Mouse (Mus musculus): ENCODE results near the gene Rmnd5b.
"Not testable (repeated sequence)": the region's sequence is repeated elsewhere in the genome, so short reads cannot be mapped to it uniquely, and the experiment has no call there.

The Rmnd5b gene

DNA sequence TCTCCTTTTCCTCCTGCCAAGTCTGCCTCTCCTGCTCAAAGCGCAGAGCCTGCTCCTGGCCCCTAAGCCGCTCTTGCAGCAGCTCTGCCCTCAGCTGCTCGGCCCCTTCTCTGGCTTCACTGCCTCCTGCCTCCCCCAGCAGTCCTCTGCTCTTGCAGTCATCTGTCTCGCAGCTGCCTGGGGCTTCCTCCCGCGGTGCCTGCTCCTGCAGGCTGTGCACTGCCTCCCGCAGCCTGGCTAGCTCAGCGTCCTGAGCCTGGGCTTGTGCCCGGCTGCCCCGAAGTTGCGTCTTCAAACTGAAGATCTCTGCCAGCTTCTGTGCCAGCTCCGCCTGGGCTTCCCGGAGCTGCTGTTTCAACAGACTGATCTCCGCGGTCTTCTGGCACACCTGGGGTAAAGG lies 8.1 kb upstream of the Rmnd5b start:
- DNase-seq (ENCODE audit: low read depth, low spot score) = no peak
- H3K36me3 ChIP-seq (ENCODE audit: control insufficient read depth, insufficient read depth, low read length, poor library complexity, severe bottlenecking) = no peaks in the 10 kb centered on the region; the same call in 1 of the 2 replicates

DNA sequence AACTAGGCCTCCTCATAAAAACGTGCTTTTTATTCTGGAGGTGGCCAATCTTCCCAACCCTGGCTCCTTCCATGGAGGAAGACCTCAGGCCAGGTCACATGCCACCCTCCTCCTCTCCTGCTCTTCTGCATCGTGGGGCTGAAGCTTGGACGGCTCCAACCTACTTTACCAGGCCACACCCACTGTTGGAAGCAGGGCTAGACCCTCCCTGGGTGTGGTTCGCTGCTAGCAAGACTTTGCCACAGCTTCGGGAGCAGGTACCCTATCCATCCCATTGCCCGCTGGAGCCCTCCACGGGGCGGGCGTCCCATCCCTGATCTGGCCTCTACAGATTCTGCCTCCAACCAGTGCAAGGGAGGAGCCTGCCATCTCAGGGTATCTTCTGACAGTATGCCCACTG lies 7.5 kb upstream of the Rmnd5b start:
- DNase-seq (ENCODE audit: low read depth, low spot score) = no peak
- Histone ChIP-seq H3K27me3 (ENCODE audit: control insufficient read depth, insufficient read depth, low read length, poor library complexity, severe bottlenecking) (no peaks in the 10 kb centered on the region), H3K36me3 (ENCODE audit: control insufficient read depth, insufficient read depth, low read length, poor library complexity, severe bottlenecking) (no peaks in the 10 kb centered on the region; the same call in 1 of the 2 replicates)

More for the DNA sequence above, 8.1 kb upstream of the Rmnd5b start:
- no peaks in the 10 kb centered on the region for H3K27me3 ChIP-seq (ENCODE audit: control insufficient read depth, insufficient read depth, low read length, poor library complexity, severe bottlenecking)

DNA sequence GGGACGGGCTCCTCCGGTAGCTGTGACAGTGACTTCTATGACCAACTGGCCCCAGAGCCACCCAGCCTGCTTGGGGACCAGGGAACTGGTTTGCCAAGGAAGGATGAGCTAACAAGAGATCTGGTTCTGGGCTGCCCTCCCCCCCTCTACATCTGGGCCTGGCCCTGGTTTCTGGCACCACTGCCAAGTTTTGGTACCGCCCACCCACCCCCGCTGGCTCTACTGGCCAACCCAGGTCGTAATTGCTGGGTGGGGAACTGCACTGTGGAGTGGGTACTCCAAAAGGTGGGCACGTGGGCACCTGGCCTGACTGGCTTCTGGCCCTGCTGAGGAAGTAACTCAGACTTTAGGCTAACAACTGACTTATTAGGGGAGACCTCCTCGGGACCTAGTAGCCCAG lies 5.1 kb upstream of the Rmnd5b start:
- DNase-seq (ENCODE audit: low read depth, low spot score) = no peak
- H3K27me3 ChIP-seq (ENCODE audit: control insufficient read depth, insufficient read depth, low read length, poor library complexity, severe bottlenecking) = no peaks in the 10 kb centered on the region

DNA sequence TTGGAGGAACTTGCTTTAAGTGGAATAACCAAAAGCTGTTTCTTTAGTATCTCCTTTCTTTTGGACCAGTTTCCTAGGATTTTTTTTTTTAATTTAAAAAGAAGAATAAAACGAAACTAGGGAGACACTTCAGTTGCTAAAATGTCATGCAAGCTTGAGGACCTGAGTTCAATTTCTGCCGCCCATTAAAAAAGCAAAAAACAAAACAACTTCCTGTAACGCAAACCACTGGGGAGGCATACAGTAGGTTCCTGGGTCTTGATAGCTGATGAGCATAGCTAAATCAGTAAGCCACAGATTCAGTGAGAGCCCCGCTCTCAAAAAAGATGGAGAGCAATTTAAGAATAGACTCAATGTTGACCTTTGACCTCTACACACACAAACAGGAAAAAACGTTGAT lies 2.8 kb upstream of the Rmnd5b start:
- DNase-seq (ENCODE audit: low read depth, low spot score) = no peak

More for the DNA sequence above, 5.1 kb upstream of the Rmnd5b start:
- H3K36me3 ChIP-seq (ENCODE audit: control insufficient read depth, insufficient read depth, low read length, poor library complexity, severe bottlenecking) = no peaks in the 10 kb centered on the region; the same call in 1 of the 2 replicates

DNA sequence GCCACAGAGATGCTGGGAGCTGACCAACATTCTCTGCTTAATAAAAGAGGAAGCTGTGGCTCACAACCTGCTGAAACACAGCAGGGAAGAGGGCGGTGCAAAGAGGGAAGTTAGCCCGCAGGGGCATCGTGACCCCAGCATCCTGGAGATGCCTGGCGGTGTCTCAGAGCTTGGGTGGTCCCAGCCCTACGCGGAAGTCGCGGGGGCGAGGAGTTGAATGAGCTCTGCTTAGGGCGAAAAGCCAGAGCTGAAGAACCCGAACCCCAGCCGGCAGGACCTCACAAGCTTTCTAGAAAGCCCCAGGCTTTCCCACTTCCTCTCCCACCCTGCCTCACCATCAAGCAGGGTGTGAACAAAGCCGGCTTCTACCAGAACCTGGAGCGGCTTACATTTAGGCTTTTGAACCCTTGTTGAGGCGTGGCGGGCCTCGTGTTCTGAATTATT lies 2.3 kb upstream of the Rmnd5b start:
- DNase-seq (ENCODE audit: low read depth, low spot score) = peak; percentile 85
- H3K27me3 ChIP-seq (ENCODE audit: control insufficient read depth, insufficient read depth, low read length, poor library complexity, severe bottlenecking) = no peaks in the 10 kb centered on the region

More for the DNA sequence above, 2.8 kb upstream of the Rmnd5b start:
- Histone ChIP-seq H3K36me3 (ENCODE audit: control insufficient read depth, insufficient read depth, low read length, poor library complexity, severe bottlenecking) (no peaks in the 10 kb centered on the region; the same call in 1 of the 2 replicates), H3K27me3 (ENCODE audit: control insufficient read depth, insufficient read depth, low read length, poor library complexity, severe bottlenecking) (no peaks in the 10 kb centered on the region)

DNA sequence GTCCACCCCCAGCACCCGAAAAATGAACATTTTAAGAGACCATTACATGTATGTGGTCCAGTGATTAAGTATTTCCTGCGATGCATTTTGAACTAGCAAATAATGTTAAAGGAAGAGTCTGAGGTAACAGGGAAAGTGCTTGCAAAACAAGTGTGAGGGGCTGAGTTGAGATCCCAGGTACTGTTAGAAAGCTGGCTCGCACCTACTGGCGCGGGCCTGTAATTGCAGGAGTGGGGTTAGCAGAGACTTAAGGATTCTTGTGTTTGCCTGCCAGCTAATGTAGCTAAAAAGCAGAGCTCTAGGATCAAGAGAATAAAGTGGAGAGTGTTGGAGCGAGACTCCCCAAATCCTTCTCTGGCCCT lies 608 bp upstream of the Rmnd5b start:
- Histone ChIP-seq H3K27me3 (ENCODE audit: control insufficient read depth, insufficient read depth, low read length, poor library complexity, severe bottlenecking) (no peaks in the 10 kb centered on the region), H3K36me3 (ENCODE audit: control insufficient read depth, insufficient read depth, low read length, poor library complexity, severe bottlenecking) (no peaks in the 10 kb centered on the region)
- DNase-seq (ENCODE audit: low read depth, low spot score) = peak; percentile 87

More for the DNA sequence above, 2.3 kb upstream of the Rmnd5b start:
- H3K36me3 ChIP-seq (ENCODE audit: control insufficient read depth, insufficient read depth, low read length, poor library complexity, severe bottlenecking) = no peaks in the 10 kb centered on the region

DNA sequence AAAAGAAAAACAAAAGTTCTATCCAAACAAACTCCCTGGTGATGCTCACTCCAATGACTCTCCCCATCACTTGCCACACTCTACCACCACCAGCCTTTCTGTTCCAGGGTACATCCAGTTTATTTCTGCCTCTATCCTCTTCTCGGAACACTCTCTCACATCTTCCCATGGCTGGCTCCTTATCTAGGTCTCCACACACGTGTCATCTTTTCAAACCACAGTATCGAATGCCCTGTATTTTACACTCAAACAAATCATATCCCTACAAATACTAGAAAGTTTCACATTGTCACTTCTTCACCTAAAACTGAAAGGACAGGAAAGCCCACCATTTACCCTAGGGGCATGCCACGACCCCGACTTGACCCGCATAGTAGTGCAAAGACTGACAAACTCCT lies 570 bp downstream of the Rmnd5b start:
- no peaks in the 10 kb centered on the region for H3K36me3 ChIP-seq (ENCODE audit: control insufficient read depth, insufficient read depth, low read length, poor library complexity, severe bottlenecking)
- DNase-seq (ENCODE audit: low read depth, low spot score) = no peak

DNA sequence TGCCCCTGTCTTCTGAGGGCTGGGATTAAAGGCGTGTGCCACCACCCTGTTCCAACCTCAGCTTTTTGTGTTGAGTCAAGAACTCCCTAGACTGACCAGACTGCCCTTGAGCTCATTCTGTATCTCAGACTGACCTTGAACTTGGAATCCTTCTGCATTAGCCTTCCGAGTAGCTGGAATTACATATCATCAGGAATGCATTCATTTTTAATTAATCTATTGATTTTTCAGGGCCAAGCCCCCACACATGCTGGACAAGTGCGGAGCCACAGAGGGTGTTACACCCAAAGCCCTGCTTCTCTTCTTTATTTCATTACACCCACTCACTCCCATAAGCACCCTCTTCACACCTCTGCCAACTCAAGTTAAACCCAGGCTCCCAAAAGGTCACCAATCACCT lies 2.0 kb downstream of the Rmnd5b start:
- no peak for DNase-seq (ENCODE audit: low read depth, low spot score)

More for the DNA sequence above, 570 bp downstream of the Rmnd5b start:
- no peaks in the 10 kb centered on the region for H3K27me3 ChIP-seq (ENCODE audit: control insufficient read depth, insufficient read depth, low read length, poor library complexity, severe bottlenecking)

DNA sequence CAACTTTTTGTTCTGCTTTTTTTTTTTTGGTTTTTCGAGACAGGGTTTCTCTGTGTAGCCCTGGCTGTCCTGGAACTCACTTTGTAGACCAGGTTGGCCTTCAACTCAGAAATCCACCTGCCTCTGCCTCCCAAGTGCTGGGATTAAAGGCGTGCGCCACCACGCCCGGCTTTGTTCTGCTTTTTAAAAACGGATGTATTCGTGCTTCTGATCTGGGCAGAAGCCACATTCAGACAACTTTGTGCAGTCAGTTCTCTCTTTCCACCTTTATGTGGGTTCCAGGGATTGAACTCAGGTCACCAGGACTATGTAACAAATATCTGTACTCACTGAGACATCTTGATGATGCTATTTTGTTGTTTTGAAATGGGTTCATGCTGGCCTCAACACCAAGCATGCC lies 2.5 kb downstream of the Rmnd5b start:
- H3K27me3 ChIP-seq (ENCODE audit: control insufficient read depth, insufficient read depth, low read length, poor library complexity, severe bottlenecking); H3K36me3 ChIP-seq (ENCODE audit: control insufficient read depth, insufficient read depth, low read length, poor library complexity, severe bottlenecking): not testable (repeated sequence)
- DNase-seq (ENCODE audit: low read depth, low spot score) = peak; percentile 40

More for the DNA sequence above, 2.0 kb downstream of the Rmnd5b start:
- Histone ChIP-seq H3K27me3 (ENCODE audit: control insufficient read depth, insufficient read depth, low read length, poor library complexity, severe bottlenecking) (no peaks in the 10 kb centered on the region), H3K36me3 (ENCODE audit: control insufficient read depth, insufficient read depth, low read length, poor library complexity, severe bottlenecking) (peaks cover 1% of the 10 kb centered on the region)

DNA sequence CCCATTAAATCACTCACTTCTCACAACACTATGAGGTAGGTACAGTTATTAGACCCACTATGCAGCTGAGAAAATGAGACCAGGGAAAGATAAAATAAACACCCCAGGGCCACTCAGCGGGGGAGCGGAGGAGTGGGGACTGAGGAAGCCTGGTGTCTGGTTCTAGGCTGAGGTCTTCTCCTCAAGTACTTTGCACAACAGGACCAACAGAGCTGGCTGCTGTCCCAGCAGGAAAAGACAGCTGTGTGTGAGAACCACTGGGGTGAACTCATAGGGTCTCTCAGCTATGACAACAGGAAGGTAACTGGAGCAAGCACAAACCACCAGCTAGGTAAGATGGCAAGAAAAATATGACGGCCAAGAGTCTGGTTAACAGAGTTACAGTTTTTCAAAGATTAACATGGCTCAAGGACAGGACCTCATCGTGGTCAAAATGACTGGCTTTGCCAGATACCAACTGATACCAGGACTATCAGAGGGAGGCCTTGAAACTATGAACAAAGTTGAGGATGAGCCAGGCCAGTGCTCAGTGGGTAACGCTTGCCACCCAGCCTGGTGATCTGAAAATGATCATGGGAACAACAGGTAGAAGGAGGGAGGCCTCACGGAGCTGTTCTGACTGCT lies 3.5 kb downstream of the Rmnd5b start:
- DNase-seq (ENCODE audit: low read depth, low spot score) = no peak
- Histone ChIP-seq H3K27me3 (ENCODE audit: control insufficient read depth, insufficient read depth, low read length, poor library complexity, severe bottlenecking) (no peaks in the 10 kb centered on the region), H3K36me3 (ENCODE audit: control insufficient read depth, insufficient read depth, low read length, poor library complexity, severe bottlenecking) (peaks cover 8% of the 10 kb centered on the region)

DNA sequence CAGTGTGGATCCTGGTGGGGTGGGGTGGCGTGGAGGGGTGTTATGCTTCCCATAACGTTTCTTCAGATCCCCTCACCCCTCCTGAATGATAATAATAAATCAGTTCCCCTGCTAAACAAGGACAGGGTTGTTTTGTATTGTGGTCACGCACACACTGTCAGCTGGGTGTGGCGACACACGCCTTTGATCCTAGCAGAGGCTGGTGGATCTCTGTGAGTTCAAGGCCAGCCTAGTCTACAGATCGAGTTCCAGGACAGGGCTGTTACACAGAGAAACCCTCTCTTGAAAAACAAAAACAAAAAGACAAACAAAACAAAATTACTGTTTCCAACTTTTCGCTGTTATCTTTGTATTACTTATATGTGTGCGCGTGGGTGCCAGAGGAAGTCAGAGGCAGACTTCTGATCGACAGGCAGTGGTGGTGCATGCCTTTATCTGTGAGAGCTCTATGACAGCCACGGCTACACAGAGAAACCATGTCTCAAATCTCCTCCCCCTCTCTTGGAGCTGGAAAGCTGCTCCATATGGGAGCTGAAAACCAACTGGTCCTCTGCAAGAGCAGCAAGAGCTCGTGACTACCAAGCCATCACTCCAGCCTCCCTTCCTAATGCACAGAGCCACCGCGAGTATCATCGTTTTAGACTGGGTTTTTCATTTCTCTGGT lies 5.9 kb downstream of the Rmnd5b start:
- Histone ChIP-seq H3K27me3 (ENCODE audit: control insufficient read depth, insufficient read depth, low read length, poor library complexity, severe bottlenecking) (no peaks in the 10 kb centered on the region), H3K36me3 (ENCODE audit: control insufficient read depth, insufficient read depth, low read length, poor library complexity, severe bottlenecking) (peaks cover 11% of the 10 kb centered on the region)
- DNase-seq (ENCODE audit: low read depth, low spot score) = no peak

DNA sequence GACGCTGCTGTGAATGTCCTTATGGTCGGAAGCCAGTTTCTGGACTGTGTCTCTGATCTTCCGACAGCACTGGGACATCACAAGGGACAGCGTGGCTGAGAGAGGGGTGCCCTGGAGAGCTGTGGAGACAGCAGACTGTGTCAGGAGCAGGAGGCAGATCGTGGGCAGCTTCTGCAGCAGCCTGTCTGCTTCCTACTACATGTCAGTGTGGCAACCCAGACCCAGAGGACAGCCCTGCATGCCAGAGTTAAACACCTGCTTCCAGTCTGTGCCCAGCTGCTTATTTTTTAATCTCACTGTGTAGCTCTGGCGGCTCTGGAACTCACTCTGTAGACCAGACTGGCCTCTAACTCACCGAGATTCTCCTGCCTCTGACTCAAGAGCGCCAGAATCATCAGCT lies 7.8 kb downstream of the Rmnd5b start:
- Histone ChIP-seq H3K36me3 (ENCODE audit: control insufficient read depth, insufficient read depth, low read length, poor library complexity, severe bottlenecking) (peaks cover 16% of the 10 kb centered on the region), H3K27me3 (ENCODE audit: control insufficient read depth, insufficient read depth, low read length, poor library complexity, severe bottlenecking) (no peaks in the 10 kb centered on the region)
- no peak for DNase-seq (ENCODE audit: low read depth, low spot score)

DNA sequence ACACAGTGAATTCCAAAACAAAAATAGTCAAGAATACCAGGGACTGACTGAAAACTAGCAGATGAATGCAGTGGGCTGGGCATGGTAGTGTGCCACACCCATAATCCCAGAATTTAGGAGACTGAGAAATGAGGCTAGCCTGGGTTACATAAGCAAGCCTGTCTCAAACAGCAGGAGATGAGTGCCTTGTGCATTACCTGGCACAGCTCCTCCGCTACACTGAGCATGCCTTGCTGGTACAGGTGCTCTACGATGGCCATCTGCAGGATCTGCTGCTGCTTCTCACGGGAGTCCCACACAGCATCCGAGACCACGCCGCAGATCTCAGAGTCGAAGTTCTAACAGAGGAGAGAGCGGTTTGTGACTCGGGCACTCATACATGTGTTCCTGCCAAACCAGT lies 8.3 kb downstream of the Rmnd5b start:
- no peak for DNase-seq (ENCODE audit: low read depth, low spot score)
- Histone ChIP-seq H3K27me3 (ENCODE audit: control insufficient read depth, insufficient read depth, low read length, poor library complexity, severe bottlenecking) (no peaks in the 10 kb centered on the region), H3K36me3 (ENCODE audit: control insufficient read depth, insufficient read depth, low read length, poor library complexity, severe bottlenecking) (peaks cover 18% of the 10 kb centered on the region)

DNA sequence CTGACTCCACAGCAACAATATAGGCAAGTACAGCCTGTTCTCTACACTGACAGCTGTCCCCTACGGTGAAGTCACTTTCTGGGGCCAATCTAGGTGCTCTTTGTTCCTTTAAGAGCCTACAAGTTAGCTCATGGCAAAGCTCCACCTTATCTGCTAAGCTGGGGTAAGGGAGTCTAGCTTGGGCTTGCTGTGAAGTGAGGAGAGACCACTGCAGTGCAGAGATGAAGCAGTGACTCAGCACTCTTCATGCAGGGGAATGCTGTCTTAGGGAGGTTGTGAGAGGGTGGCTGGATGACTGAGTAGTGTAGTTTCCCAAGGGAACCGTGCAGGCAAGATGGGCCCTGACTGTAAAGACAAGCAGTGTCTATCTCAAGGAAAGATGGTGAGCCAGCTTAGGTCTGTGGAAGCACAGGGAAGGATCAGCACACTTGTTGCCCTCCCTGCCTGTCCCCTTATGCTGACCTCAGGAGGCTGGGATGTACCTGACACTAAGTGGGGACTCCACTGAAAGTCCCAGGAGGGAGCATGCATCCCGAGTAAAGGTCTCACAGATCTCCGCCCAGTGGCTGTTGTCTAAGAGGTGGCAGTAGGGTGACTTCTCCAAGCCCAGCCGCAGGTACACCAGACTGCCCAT lies 10.4 kb downstream of the Rmnd5b start:
- DNase-seq (ENCODE audit: low read depth, low spot score) = no peak
- H3K36me3 ChIP-seq (ENCODE audit: control insufficient read depth, insufficient read depth, low read length, poor library complexity, severe bottlenecking) = peaks cover 18% of the 10 kb centered on the region
- H3K27me3 ChIP-seq (ENCODE audit: control insufficient read depth, insufficient read depth, low read length, poor library complexity, severe bottlenecking) = no peaks in the 10 kb centered on the region

DNA sequence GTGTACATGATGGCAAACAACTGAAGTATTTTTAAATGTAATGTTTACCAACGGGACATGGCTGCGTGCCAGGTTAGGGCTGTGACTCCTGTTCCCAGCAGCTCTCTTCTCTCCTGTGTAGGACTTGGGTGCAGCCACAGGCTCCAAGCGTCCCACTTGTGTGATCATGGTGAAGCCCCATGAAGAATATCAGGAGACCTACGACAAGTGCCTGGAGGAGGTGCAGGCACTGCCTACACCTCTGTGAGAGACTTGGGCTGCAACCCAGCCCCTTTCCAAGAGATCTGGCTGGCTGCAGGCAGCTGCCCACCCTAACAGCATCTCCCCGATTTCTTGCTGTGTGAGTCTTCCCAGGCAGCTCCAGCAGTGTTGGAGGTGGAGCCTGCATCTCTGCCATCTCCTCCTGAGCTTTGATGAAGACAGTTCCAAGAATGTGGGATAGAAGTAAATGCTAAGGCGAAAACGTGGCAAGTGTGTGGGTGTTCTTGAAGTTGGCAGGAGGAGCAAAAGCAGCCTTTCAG lies 12.7 kb downstream of the Rmnd5b start:
- DNase-seq (ENCODE audit: low read depth, low spot score) = no peak
- H3K36me3 ChIP-seq (ENCODE audit: control insufficient read depth, insufficient read depth, low read length, poor library complexity, severe bottlenecking) = peaks cover 13% of the 10 kb centered on the region
- H3K27me3 ChIP-seq (ENCODE audit: control insufficient read depth, insufficient read depth, low read length, poor library complexity, severe bottlenecking) = no peaks in the 10 kb centered on the region
